In the genomic region with DNA sequence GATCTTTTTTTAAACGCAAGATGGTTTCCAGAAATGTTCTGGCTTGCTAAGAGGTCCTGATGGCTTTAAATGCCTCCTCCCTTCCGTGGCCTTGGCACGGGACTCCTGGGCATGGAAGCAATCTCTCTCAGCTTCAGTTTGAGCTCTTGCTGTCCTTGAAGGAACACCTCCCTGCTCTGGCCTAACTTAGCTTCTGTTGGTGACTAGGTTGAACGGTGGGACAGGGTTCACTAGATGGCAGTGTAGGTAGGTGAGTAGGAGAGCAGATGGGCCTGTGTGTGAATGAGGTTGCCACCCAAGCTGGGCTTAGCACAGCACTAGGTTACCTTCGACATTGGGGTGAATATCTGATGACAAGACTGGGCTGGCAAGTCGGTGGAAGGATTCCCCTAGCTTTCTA, we compare ENCODE assay signal across 1 mouse cellular context.
TF ChIP-seq lines count a peak whose summit lies in the region.

No protein-coding gene starts in this region.

TF ChIP-seq in CH12.LX, 34 proteins besides CTCF, POLR2A, EP300 and RAD21:
- TF ChIP-seq SMC3 (IDR thresholded peaks at IDR 0.05; ENCODE audit: low read depth, low read length): peak; percentile 30
- TF ChIP-seq UBTF (IDR thresholded peaks at IDR 0.05; ENCODE audit: low read depth, low read length): no peak
